Mouse (Mus musculus): ENCODE measurements at regions not wholly inside any gene's neighbourhood (a gene's known extent, or its start where the extent isn't known, plus 50 kb on each side); places are given as distances from the start of the nearest gene placed in this dataset.

DNA sequence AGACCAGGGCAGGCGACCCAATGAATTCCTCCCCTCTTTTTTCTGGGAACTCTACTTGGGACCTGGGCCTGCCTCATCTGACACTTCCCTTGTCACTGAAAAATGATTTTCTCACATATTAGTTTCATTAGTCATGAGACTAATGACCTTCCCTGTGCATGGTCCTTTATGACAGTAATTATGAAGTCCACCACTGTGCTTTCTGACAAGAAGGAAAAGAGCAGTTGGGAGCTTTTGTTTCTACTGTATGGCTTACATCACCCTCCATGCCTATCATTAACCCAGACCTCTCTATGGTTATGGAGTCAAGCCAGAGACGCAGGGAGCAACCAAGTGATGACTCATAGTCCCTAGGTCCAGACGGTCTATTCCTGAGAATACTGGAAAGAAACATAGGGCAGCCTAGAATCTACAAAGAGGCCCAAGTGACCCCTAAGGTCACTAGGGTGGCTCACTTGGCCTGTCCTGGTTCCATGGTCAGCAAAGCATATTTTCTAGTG, 109.8 kb upstream of the Plxna4 start:
- Histone ChIP-seq H3K36me3 (no peaks in the 10 kb centered on the region), H3K9ac (replicated peaks) (no peak overlapping the region), H3K27ac (replicated peaks) (no peak overlapping the region), H3K27me3 (replicated peaks) (no peaks in the 10 kb centered on the region), H3K9me3 (replicated peaks) (no peaks in the 10 kb centered on the region), H3K4me2 (no peak overlapping the region), H3K4me3 (replicated peaks) (no peak overlapping the region), H3K4me1 (no peaks in the 10 kb centered on the region)
- 83% methylated on average over 3 of the region's 3 CpGs for WGBS
- no peak for ATAC-seq (ENCODE audit: low FRiP score)

DNA sequence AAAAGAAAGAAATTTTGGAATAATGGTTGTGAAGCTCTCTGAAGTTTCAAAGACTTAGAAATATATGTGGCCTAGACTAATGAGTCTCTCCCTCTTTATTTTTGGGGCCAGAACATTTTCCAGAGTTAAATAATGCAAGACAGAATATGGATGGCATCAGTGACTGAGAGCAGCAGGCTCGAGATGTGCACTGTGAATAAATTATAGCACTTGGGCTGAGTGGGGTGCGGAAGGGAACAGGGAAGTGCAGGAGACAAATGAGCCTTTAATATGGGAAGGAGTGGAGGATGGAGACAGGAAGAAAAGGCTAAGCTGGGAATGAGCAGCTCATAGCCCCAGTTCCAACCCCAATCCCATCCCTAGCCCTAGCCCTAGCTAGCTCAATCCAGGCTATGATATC, 108.0 kb upstream of the Plxna4 start:
- 70% methylated on average over 2 of the region's 2 CpGs for WGBS
- H3K9me3 ChIP-seq (replicated peaks): no peaks in the 10 kb centered on the region

DNA sequence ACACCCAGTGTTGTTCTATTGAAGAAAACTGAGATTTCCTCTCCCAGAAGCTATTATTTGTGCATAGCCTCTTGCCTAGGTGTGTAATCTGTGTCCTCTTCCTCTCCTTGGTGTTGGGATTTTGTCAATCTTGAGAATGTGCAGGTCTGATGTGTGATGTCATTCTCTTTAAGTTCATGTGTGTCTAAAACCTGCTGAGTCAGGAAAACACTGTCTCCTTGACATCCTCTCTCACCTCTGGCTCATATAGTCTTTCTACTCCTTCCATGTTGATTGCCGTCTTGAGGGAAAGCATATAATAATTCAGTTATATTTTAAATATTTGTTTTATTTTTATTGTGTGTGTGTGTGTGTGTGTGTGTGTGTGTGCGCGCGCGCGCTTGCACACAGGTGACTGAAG, 84.6 kb upstream of the Plxna4 start:
- H3K4me1 ChIP-seq: no peaks in the 10 kb centered on the region
- H3K36me3 ChIP-seq: no peaks in the 10 kb centered on the region
- no peaks in the 10 kb centered on the region for H3K9me3 ChIP-seq (replicated peaks)
- H3K4me2 ChIP-seq: no peak overlapping the region
- WGBS: 97% methylated on average over 6 of the region's 6 CpGs
- no peak overlapping the region for H3K4me3 ChIP-seq (replicated peaks)
- H3K27me3 ChIP-seq (replicated peaks): no peaks in the 10 kb centered on the region
- no peak overlapping the region for H3K9ac ChIP-seq (replicated peaks)
- no peak overlapping the region for H3K27ac ChIP-seq (replicated peaks)
- ATAC-seq (ENCODE audit: low FRiP score): no peak

More for the DNA sequence above, 108.0 kb upstream of the Plxna4 start:
- H3K27ac ChIP-seq (replicated peaks): no peak overlapping the region
- H3K4me1 ChIP-seq: no peaks in the 10 kb centered on the region
- H3K4me3 ChIP-seq (replicated peaks): no peak overlapping the region
- H3K36me3 ChIP-seq: no peaks in the 10 kb centered on the region
- H3K27me3 ChIP-seq (replicated peaks): no peaks in the 10 kb centered on the region
- no peak overlapping the region for H3K9ac ChIP-seq (replicated peaks)
- no peak overlapping the region for H3K4me2 ChIP-seq
- ATAC-seq (ENCODE audit: low FRiP score): no peak

DNA sequence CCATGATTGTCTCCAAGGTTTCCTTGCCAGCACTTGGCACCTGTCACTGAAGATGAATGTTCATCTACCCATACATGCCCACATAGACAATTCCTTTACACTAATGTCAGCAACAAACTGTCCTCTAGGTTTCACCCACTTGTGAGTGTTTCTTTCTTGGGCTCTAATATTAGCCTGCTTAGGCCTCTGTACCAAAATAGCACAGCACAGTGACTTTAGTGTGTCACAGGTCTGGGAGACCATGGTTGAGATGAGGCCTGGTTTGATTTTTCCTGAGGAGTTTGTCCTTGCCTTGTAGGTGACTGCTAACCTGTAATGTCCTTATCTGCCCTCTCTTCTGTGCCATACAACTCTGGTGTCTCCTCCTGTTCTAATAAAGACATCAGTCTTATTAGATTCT, 71.8 kb upstream of the Plxna4 start:
- no peak overlapping the region for H3K4me2 ChIP-seq
- no peak overlapping the region for H3K27ac ChIP-seq (replicated peaks)
- H3K4me3 ChIP-seq (replicated peaks): no peak overlapping the region
- H3K9ac ChIP-seq (replicated peaks): no peak overlapping the region
- no peaks in the 10 kb centered on the region for H3K4me1 ChIP-seq
- ATAC-seq (ENCODE audit: low FRiP score): no peak
- H3K9me3 ChIP-seq (replicated peaks): no peaks in the 10 kb centered on the region
- no peaks in the 10 kb centered on the region for H3K27me3 ChIP-seq (replicated peaks)
- H3K36me3 ChIP-seq: no peaks in the 10 kb centered on the region

DNA sequence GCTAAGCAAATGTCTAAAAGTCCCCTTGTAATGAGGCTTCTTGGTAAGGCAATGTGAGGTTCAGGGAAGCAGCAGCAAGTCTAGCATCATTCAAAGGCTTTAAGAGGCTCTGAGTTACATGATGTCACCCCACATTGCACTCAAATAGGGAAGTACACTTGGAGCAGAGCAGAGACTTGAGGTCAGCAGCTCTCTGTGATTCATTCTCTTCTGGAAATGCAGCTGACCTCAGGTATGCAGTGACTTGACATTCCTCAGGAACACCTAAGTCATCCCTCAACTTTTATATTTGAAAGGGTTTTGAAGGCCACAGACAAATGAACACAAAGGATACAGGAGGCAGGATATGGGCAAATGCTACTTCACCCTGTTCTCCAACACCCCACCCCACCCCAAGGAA, 69.4 kb upstream of the Plxna4 start:
- no peaks in the 10 kb centered on the region for H3K9me3 ChIP-seq (replicated peaks)

DNA sequence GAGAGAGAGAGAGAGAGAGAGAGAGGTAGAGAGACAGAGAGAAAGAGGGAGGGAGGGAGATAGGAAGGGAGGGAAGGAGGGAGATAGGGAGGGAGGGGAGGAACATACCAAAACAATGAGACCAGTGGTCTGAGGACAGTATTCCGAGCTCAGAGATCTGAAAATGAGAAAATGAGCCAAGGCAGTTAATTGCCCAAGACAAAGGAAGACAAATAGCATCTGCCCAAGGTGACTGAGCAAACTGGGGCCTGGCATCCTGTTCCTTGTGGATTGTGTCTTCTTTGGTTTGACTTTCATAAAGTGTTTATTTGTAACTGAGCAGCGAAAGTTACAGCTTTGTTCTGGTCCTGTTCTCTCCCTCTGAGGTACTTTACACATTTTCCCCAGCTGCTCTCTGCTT, 66.2 kb upstream of the Plxna4 start:
- Histone ChIP-seq H3K27ac (replicated peaks) (no peak overlapping the region), H3K4me2 (no peak overlapping the region), H3K4me1 (no peaks in the 10 kb centered on the region), H3K36me3 (no peaks in the 10 kb centered on the region), H3K27me3 (replicated peaks) (no peaks in the 10 kb centered on the region), H3K9me3 (replicated peaks) (no peaks in the 10 kb centered on the region), H3K9ac (replicated peaks) (no peak overlapping the region), H3K4me3 (replicated peaks) (no peak overlapping the region)
- no peak for ATAC-seq (ENCODE audit: low FRiP score)
- 68% methylated on average over 2 of the region's 2 CpGs for WGBS

More for the DNA sequence above, 69.4 kb upstream of the Plxna4 start:
- no peaks in the 10 kb centered on the region for H3K27me3 ChIP-seq (replicated peaks)
- ATAC-seq (ENCODE audit: low FRiP score): no peak
- no peaks in the 10 kb centered on the region for H3K4me1 ChIP-seq
- H3K27ac ChIP-seq (replicated peaks): no peak overlapping the region
- no peaks in the 10 kb centered on the region for H3K36me3 ChIP-seq
- H3K4me3 ChIP-seq (replicated peaks): no peak overlapping the region
- no peak overlapping the region for H3K9ac ChIP-seq (replicated peaks)
- H3K4me2 ChIP-seq: no peak overlapping the region

DNA sequence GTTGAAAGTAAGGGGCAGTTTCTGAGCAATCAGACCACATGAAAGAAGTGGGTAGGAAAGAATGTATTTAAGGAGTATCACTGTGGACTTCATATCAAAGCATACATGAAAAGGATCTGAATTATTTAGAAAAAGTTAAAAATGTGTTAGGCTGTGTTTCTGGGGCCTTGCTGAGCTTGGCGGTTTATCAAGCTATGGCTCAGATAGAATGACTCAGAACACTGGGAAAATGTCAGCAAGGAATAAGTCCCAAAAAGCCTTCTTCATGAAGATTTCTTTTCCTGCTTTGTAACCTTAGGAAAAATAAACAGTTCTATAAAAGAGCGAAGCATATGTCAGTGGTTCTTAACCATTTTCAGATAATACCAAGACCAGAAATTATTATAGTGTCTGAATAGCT, 56.0 kb upstream of the Plxna4 start:
- no peak overlapping the region for H3K4me3 ChIP-seq (replicated peaks)
- no peaks in the 10 kb centered on the region for H3K27me3 ChIP-seq (replicated peaks)
- H3K4me2 ChIP-seq: no peak overlapping the region
- no peak overlapping the region for H3K27ac ChIP-seq (replicated peaks)
- H3K4me1 ChIP-seq: no peaks in the 10 kb centered on the region
- H3K9ac ChIP-seq (replicated peaks): no peak overlapping the region
- no peaks in the 10 kb centered on the region for H3K9me3 ChIP-seq (replicated peaks)
- 94% methylated on average over 2 of the region's 2 CpGs for WGBS
- H3K36me3 ChIP-seq: no peaks in the 10 kb centered on the region
- no peak for ATAC-seq (ENCODE audit: low FRiP score)

DNA sequence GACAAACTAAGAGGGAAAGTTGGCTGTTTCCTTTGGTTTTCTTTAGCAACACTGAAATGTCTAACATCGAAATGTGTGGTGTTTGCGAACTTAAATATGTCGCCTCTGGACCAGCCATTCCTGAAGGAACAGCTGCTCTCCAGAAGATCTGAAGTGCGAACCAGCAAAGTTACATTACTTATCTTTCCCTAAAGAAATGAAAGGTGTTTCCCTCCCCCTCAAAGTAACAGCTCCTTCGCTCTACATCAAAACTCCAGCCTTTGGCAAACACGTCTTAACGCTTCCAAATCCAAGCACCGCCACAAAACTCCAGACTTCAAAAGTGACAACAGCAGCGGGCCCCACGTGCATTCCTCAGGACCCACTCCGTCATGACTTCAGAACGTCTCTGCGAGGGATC, 50.9 kb upstream of the Plxna4 start:
- Histone ChIP-seq H3K27me3 (replicated peaks) (no peaks in the 10 kb centered on the region), H3K9ac (replicated peaks) (no peak overlapping the region), H3K4me3 (replicated peaks) (no peak overlapping the region), H3K27ac (replicated peaks) (no peak overlapping the region), H3K4me1 (no peaks in the 10 kb centered on the region), H3K4me2 (no peak overlapping the region), H3K36me3 (no peaks in the 10 kb centered on the region), H3K9me3 (replicated peaks) (no peaks in the 10 kb centered on the region)
- whole genome bisulfite sequencing: 89% methylated on average over 13 of the region's 13 CpGs
- ATAC-seq (ENCODE audit: low FRiP score): no peak

Measured in neural tube, embryonic 15.5 days (tissue).